Mouse (Mus musculus) 3T3-L1 (cell line): Measurements from ENCODE around the gene Aldh1b1.

Experiments
- DNase-seq: peaks from one replicate; pipeline ENCODE4 v3.0.0-alpha.2; 2015; ENCODE audit warnings: low read depth, low spot score

Gene Aldh1b1

GRCm38 (mm10) chr4:45826275-45827040 is 27.6 kb downstream of the Aldh1b1 start, which contains the start of gene Igfbpl1:
Gene Igfbpl1, minus strand, starts transcription at chr4:45826923.
- no peak for DNase-seq

DNA sequence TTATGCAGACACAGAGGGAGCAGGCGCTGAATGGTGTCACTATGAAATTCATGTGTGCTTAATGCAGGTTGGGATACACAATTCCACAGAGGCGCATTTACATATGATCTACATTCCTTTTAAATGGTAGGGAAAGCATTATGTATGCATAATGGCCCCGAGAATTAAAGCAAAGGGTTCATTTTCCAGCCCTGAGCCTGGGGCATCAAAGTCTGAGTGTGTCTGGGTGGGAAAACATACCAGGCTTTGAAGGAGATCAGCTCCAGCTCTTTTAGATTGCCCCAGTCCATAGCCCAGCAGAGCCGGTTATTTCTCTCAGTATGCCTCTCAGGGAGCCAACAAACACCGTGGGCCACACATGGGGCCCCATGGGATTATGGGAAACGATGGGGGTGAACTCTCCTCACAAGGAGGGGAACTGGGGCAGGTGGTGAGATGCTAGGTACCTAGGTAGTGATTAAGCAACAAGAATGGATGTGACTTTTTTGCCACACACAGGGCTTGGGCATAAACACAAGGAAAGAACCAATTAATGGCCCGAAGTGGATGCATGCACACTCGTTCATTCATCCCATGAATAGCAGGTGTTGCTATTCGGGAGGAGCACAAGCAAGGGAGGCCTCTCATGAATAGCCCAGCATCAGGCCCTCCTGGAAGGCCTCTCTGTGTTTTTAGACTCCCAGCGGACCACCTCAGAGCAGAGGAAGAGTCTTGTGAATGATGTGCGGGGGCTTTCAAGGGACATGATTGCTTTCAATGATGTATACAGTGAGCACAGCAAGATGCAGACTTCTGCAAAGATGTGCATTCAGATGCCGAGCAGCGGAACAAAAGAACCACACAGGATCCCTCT is 31.3 kb downstream of the Aldh1b1 start:
- no peak for DNase-seq

- DNase-seq: no peak
Observed at GRCm38 (mm10) chr4:45831996-45832395, 33.2 kb downstream of the Aldh1b1 start.

- DNase-seq: no peak
Observed at GRCm38 (mm10) chr4:45833461-45833860, 34.6 kb downstream of the Aldh1b1 start.

GRCm38 (mm10) chr4:45844355-45844754 is 45.5 kb downstream of the Aldh1b1 start:
- DNase-seq: peak; percentile 50

DNA sequence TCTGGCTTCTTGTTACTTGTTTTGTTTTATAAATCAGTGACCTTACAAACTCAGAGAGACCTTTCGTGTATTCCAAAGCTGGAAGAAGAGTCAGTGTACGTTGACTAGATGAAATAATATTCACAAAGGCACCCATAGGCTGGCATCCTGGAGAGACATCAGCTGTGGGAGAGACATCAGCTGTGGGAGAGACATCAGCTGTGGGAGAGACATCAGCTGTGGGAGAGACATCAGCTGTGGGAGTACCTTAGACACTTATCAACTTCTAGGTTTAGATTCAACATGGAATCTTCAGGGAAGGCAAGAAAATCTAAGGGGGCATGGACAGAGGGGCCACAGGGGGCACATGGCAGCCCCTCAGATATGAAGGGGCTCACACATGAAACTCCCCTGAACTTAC is 47.4 kb downstream of the Aldh1b1 start:
- no peak for DNase-seq

GRCm38 (mm10) chr4:45848109-45848824 is 49.4 kb downstream of the Aldh1b1 start, which contains the start of gene Stra6l:
Gene Stra6l, plus strand, starts transcription at chr4:45848664.
- DNase-seq: no peak

DNA sequence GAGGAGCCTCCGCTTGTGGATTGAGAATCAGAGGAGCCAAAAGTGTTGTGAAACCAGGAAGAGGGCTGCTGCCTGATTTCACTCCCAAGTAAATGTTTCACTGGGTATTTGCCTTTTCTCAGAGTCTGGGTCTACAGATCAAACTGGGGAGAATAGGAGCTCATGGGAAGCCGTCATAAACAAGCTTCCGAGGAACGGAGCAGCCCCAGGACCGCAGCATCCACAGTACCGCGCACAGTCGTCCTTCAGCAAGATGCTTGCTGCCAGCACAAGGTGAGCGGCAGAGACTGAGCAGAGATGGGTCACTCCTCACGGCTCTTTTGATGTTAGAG is 50.0 kb downstream of the Aldh1b1 start:
- DNase-seq: no peak

DNA sequence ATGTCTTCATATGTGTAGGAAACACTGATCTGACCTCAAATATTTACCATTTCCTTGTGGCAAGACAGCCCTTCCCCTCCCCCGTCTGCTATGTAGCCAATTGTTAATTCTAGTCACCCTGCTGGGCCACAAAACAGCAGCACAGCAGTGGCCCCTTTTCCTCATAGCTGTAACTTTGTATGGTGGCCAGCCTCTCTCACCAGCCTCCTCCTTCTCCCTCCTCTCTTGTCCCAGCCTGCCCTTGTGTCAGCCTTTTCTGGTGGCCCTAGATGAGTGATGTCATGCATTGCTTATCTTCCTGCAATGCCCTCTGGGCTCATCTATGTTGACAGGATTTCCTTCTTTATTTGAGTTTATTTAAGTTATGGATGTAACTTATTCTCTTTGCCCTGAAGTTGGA is 50.6 kb downstream of the Aldh1b1 start:
- DNase-seq: no peak

- DNase-seq: peak; percentile 58
Observed at GRCm38 (mm10) chr4:45851640-45852051, 52.8 kb downstream of the Aldh1b1 start.

DNA sequence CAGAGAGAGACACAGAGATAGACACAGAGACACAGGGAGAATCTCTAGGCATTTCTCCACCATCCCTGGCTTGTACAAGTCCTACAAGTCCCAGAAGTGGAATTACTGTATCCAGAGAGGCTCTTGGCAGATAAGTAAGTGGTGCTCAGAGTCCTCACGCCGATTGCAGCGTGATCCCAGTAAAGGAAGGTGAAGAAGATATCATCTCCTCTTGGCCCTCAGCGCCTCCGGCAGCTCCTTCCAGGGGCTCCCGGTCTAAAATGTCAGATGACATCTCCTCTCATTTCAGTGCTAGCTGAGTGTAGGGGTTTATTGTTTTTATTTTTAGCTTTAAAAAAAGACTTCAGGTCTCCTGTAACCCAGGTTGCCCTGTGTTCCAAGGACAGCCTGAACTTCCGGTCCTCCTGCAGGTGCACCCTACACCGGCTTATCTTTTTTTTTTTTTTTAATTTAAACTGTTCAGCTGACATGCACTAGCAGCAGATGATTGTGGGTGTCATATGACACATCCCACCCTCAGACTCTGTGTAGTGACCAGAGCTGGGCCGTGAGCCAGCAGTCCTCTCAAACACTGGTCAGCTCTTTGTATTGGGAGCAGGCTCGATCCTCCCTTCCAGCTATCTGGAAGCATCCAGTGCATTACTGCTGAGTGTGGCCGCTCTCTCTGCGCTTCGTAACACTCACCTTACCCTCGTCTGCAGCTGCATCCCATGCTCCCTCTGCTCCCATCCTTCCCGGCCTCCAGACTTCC is 54.8 kb downstream of the Aldh1b1 start:
- no peak for DNase-seq
